Mouse (Mus musculus) right cerebral cortex, postnatal 4 days (tissue): ENCODE measurements around the gene Ifna7.
A peak's percentile ranks its signal among the peaks of the same experiment; 100 is the strongest.
"Not testable (repeated sequence)": the region's sequence is repeated elsewhere in the genome, so short reads cannot be mapped to it uniquely, and the experiment has no call there.

Experiments
- DNase-seq: peaks from one replicate; pipeline ENCODE4 v3.0.0-alpha.2; 2022

Gene Ifna7

DNA sequence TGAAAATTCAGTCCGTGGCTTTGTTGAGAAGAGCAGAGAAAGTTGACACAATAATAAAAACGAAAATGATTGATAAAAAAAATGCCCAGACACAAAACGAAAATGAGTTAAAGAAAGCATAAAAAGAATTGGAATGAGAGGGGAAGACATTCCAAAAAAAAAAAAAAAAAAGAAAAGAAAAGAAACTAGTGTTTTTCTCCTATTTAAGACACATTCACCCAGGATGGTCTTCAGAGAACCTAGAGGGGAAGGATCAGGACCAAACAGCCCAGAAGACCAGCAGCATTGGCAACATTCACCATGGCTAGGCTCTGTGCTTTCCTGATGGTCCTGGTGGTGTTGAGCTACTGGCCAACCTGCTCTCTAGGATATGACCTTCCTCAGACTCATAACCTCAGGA, at the start of gene Ifna7:
Gene Ifna7, plus strand, starts transcription at position 301 of the 400 bp plus-strand sequence.
- no peak for DNase-seq

DNA sequence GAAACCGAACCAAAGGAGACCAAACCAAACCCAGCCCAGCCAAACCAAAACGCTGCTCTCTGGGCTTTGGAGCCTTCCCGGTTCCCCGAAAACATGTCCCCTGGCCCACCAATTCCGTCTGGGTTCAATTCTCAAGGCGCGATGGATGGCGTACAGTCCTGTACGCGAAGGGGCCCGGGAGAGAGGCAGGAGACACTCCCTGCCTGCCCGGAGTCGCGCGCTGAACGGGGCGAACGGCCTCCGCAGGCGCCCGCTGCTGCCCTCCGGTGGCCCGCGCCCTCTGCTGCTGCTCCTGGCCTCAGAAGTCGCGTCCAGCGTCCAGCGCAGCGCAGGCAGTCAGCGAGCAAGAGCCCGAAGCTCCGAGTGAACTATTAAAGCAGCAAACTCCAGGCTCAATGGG, 42.5 kb upstream of the Ifna7 start, which contains the start of gene Gm13290:
Gene Gm13290, plus strand, starts transcription at position 301 of the 400 bp plus-strand sequence.
- DNase-seq = not testable (repeated sequence)

DNA sequence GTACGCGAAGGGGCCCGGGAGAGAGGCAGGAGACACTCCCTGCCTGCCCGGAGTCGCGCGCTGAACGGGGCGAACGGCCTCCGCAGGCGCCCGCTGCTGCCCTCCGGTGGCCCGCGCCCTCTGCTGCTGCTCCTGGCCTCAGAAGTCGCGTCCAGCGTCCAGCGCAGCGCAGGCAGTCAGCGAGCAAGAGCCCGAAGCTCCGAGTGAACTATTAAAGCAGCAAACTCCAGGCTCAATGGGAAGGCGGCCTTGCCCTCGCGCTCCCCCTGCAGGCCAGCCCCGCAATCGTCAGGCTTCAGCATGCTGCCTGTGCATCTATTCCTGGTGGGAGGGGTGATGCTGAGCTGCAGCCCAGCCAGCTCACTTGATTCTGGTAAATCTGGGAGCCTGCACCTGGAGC, 39.4 kb upstream of the Ifna7 start, which contains the start of gene Gm13289:
Gene Gm13289, plus strand, starts transcription at position 301 of the 400 bp plus-strand sequence.
- DNase-seq = not testable (repeated sequence)

DNA sequence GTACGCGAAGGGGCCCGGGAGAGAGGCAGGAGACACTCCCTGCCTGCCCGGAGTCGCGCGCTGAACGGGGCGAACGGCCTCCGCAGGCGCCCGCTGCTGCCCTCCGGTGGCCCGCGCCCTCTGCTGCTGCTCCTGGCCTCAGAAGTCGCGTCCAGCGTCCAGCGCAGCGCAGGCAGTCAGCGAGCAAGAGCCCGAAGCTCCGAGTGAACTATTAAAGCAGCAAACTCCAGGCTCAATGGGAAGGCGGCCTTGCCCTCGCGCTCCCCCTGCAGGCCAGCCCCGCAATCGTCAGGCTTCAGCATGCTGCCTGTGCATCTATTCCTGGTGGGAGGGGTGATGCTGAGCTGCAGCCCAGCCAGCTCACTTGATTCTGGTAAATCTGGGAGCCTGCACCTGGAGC, 36.5 kb upstream of the Ifna7 start, which contains the start of gene Gm13272:
Gene Gm13272, plus strand, starts transcription at position 301 of the 400 bp plus-strand sequence.
- not testable (repeated sequence) for DNase-seq

DNA sequence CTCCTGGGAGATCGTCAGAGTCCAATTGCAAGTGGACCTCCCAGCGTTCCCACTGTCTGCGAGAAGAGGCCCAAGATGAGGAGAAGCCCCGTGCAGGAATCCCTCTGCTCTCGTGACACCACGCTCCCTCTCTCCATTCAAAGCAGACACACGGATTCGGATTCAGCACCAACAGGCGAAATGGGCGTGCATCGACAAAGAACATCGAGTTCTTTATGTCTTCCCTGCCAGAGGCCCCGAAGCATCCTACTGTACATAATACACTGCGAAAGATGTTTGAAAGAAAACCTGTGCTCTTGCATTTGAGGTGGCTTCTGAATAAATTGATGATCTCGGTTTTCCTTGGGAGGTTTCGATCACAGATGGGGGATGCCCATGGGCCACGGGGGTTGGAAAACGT, 35.7 kb upstream of the Ifna7 start:
- DNase-seq = not testable (repeated sequence)

DNA sequence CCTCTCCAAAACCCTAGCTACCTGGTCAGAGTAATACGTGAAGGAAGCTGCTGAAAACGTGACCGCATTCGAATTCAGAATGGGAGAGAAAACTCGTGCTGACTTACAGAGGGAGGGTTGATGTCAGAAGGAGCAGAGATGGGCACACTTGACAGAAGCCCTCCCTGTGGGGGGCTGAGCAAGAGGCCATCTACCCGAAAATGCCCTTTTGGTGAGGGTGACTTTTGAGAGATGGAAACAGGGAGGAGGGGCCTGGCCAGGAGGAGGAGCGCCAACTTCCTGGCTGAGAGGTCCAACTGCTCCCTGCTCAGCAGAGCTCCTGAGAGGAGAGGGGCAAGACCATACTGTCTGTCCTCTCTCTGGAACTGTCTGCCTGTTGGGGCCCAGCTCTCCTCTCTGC, 34.2 kb upstream of the Ifna7 start, which contains the start of gene Ifnz:
Gene Ifnz, plus strand, starts transcription at position 301 of the 400 bp plus-strand sequence.
- not testable (repeated sequence) for DNase-seq

DNA sequence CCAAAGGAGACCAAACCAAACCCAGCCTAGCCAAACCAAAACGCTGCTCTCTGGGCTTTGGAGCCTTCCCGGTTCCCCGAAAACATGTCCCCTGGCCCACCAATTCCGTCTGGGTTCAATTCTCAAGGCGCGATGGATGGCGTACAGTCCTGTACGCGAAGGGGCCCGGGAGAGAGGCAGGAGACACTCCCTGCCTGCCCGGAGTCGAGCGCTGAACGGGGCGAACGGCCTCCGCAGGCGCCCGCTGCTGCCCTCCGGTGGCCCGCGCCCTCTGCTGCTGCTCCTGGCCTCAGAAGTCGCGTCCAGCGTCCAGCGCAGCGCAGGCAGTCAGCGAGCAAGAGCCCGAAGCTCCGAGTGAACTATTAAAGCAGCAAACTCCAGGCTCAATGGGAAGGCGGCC, 33.7 kb upstream of the Ifna7 start:
- DNase-seq = not testable (repeated sequence)

DNA sequence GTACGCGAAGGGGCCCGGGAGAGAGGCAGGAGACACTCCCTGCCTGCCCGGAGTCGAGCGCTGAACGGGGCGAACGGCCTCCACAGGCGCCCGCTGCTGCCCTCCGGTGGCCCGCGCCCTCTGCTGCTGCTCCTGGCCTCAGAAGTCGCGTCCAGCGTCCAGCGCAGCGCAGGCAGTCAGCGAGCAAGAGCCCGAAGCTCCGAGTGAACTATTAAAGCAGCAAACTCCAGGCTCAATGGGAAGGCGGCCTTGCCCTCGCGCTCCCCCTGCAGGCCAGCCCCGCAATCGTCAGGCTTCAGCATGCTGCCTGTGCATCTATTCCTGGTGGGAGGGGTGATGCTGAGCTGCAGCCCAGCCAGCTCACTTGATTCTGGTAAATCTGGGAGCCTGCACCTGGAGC, 30.6 kb upstream of the Ifna7 start, which contains the start of gene Gm13276:
Gene Gm13276, plus strand, starts transcription at position 301 of the 400 bp plus-strand sequence.
- not testable (repeated sequence) for DNase-seq

DNA sequence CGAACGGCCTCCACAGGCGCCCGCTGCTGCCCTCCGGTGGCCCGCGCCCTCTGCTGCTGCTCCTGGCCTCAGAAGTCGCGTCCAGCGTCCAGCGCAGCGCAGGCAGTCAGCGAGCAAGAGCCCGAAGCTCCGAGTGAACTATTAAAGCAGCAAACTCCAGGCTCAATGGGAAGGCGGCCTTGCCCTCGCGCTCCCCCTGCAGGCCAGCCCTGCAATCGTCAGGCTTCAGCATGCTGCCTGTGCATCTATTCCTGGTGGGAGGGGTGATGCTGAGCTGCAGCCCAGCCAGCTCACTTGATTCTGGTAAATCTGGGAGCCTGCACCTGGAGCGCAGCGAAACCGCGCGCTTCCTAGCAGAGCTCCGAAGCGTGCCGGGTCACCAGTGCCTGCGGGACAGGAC, 27.6 kb upstream of the Ifna7 start, which contains the start of gene Gm13277:
Gene Gm13277, plus strand, starts transcription at position 231 of the 400 bp plus-strand sequence.
- DNase-seq = peak; percentile 47

DNA sequence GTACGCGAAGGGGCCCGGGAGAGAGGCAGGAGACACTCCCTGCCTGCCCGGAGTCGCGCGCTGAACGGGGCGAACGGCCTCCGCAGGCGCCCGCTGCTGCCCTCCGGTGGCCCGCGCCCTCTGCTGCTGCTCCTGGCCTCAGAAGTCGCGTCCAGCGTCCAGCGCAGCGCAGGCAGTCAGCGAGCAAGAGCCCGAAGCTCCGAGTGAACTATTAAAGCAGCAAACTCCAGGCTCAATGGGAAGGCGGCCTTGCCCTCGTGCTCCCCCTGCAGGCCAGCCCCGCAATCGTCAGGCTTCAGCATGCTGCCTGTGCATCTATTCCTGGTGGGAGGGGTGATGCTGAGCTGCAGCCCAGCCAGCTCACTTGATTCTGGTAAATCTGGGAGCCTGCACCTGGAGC, 24.8 kb upstream of the Ifna7 start, which contains the start of gene Gm13278:
Gene Gm13278, plus strand, starts transcription at position 301 of the 400 bp plus-strand sequence.
- DNase-seq = not testable (repeated sequence)

DNA sequence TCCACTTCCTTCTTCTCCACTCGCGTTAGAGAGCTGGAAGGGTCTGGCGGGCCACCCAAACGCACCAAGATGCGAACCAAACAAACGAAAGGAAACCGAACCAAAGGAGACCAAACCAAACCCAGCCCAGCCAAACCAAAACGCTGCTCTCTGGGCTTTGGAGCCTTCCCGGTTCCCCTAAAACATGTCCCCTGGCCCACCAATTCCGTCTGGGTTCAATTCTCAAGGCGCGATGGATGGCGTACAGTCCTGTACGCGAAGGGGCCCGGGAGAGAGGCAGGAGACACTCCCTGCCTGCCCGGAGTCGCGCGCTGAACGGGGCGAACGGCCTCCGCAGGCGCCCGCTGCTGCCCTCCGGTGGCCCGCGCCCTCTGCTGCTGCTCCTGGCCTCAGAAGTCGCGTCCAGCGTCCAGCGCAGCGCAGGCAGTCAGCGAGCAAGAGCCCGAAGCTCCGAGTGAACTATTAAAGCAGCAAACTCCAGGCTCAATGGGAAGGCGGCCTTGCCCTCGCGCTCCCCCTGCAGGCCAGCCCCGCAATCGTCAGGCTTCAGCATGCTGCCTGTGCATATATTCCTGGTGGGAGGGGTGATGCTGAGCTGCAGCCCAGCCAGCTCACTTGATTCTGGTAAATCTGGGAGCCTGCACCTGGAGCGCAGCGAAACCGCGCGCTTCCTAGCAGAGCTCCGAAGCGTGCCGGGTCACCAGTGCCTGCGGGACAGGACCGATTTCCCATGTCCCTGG, 21.9 kb upstream of the Ifna7 start, which contains the start of gene Gm13275:
Gene Gm13275, plus strand, starts transcription at position 552 of the 740 bp plus-strand sequence.
- DNase-seq = peak; percentile 22

DNA sequence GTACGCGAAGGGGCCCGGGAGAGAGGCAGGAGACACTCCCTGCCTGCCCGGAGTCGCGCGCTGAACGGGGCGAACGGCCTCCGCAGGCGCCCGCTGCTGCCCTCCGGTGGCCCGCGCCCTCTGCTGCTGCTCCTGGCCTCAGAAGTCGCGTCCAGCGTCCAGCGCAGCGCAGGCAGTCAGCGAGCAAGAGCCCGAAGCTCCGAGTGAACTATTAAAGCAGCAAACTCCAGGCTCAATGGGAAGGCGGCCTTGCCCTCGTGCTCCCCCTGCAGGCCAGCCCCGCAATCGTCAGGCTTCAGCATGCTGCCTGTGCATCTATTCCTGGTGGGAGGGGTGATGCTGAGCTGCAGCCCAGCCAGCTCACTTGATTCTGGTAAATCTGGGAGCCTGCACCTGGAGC, 18.9 kb upstream of the Ifna7 start, which contains the start of gene Gm13279:
Gene Gm13279, plus strand, starts transcription at position 301 of the 400 bp plus-strand sequence.
- DNase-seq = not testable (repeated sequence)

DNA sequence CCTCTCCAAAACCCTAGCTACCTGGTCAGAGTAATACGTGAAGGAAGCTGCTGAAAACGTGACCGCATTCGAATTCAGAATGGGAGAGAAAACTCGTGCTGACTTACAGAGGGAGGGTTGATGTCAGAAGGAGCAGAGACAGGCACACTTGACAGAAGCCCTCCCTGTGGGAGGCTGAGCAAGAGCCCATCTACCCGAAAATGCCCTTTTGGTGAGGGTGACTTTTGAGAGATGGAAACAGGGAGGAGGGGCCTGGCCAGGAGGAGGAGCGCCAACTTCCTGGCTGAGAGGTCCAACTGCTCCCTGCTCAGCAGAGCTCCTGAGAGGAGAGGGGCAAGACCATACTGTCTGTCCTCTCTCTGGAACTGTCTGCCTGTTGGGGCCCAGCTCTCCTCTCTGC, 16.7 kb upstream of the Ifna7 start, which contains the start of gene Gm13285:
Gene Gm13285, plus strand, starts transcription at position 301 of the 400 bp plus-strand sequence.
- DNase-seq = not testable (repeated sequence)

DNA sequence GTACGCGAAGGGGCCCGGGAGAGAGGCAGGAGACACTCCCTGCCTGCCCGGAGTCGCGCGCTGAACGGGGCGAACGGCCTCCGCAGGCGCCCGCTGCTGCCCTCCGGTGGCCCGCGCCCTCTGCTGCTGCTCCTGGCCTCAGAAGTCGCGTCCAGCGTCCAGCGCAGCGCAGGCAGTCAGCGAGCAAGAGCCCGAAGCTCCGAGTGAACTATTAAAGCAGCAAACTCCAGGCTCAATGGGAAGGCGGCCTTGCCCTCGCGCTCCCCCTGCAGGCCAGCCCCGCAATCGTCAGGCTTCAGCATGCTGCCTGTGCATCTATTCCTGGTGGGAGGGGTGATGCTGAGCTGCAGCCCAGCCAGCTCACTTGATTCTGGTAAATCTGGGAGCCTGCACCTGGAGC, 13.1 kb upstream of the Ifna7 start, which contains the start of gene Gm13287:
Gene Gm13287, plus strand, starts transcription at position 301 of the 400 bp plus-strand sequence.
- not testable (repeated sequence) for DNase-seq

DNA sequence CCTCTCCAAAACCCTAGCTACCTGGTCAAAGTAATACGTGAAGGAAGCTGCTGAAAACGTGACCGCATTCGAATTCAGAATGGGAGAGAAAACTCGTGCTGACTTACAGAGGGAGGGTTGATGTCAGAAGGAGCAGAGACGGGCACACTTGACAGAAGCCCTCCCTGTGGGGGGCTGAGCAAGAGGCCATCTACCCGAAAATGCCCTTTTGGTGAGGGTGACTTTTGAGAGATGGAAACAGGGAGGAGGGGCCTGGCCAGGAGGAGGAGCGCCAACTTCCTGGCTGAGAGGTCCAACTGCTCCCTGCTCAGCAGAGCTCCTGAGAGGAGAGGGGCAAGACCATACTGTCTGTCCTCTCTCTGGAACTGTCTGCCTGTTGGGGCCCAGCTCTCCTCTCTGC, 10.8 kb upstream of the Ifna7 start, which contains the start of gene Gm13288:
Gene Gm13288, plus strand, starts transcription at position 301 of the 400 bp plus-strand sequence.
- DNase-seq = not testable (repeated sequence)

DNA sequence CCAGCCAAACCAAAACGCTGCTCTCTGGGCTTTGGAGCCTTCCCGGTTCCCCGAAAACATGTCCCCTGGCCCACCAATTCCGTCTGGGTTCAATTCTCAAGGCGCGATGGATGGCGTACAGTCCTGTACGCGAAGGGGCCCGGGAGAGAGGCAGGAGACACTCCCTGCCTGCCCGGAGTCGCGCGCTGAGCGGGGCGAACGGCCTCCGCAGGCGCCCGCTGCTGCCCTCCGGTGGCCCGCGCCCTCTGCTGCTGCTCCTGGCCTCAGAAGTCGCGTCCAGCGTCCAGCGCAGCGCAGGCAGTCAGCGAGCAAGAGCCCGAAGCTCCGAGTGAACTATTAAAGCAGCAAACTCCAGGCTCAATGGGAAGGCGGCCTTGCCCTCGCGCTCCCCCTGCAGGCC, 10.3 kb upstream of the Ifna7 start:
- DNase-seq = not testable (repeated sequence)

DNA sequence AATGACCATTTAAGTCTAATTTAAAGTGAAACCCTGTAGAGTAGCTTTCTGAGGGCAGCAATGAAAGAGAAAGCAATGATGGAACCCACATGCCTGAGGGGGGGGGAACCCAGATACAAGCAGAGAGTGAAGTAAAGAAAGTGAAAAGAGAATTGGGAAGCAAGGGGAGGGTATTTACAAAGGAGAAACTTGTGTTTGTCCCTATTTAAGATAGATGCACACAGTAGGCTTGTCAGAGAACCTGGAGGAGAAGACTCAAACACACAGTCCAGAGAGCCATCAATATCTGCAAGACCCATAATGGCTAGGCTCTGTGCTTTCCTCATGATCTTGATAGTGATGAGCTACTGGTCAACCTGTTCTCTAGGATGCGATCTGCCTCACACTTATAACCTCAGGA, 3.6 kb downstream of the Ifna7 start, which contains the start of gene Ifna11:
Gene Ifna11, plus strand, starts transcription at position 301 of the 400 bp plus-strand sequence.
- no peak for DNase-seq

DNA sequence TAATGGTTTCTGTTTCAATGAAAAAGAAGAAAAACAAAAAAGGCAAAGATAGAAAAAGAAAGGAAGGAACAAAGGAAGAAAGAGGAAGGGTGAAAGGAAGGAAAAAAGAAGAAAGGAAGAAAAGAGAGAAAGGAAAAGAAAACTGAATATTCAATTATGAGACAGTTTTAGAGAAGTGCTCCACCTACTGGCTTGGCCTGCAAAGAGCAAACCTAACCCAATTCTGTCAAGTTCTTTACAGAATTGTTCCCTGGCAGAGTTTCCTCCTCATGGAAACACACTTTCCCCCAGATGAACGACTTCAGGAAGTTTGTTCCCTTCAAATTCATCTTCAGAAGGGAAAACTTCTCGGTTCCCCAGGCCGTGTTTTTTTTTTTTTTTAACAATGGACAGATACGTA, 7.0 kb downstream of the Ifna7 start:
- peak; percentile 21 for DNase-seq

DNA sequence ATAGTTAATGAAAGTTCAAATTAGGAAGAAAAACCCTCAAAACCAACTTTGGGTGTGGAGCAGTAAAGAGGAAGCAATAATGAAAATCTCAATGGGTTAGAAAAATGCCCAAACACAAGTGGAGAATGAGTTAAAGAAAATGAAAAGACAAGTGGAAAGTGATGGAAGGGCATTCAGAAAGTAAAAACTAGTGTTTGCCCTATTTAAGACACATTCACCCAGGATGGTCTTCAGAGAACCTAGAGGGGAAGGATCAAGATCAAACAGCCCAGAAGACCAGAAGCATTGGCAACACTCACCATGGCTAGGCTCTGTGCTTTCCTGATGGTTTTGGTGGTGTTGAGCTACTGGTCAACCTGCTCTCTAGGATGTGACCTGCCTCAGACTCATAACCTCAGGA, 11.1 kb downstream of the Ifna7 start, which contains the start of gene Ifna6:
Gene Ifna6, plus strand, starts transcription at position 301 of the 400 bp plus-strand sequence.
- not testable (repeated sequence) for DNase-seq

DNA sequence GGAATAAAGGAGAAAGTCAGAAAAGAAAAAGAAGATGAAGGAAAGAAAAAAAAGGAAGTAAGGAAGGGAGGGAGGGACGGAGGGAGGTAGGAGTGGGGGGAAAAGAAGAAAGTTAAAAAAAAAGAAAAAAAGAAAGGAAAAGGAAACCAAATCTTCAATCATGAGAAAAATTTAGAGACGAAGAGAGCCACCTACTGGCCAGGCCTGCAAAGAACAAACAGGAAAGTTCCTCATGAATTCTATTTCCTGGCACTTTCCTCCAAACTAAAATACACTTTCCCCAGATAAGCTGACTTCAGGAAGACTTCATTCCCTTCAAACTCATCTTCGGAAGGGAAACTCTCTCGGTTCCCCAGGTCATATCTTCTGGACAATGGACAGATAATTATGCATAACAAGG, 14.5 kb downstream of the Ifna7 start:
- DNase-seq = peak; percentile 53

DNA sequence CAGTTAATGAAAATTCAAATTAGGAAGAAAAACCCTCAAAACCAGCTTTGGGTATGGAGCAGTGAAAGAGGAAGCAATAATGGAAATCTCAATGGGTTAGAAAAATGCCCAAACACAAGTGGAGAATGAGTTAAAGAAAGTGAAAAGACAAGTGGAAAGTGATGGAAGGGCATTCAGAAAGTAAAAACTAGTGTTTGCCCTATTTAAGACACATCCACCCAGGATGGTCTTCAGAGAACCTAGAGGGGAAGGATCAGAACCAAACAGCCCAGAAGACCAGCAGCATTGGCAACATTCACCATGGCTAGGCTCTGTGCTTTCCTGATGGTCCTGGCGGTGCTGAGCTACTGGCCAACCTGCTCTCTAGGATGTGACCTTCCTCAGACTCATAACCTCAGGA, 19.2 kb downstream of the Ifna7 start, which contains the start of gene Ifna5:
Gene Ifna5, plus strand, starts transcription at position 301 of the 400 bp plus-strand sequence.
- not testable (repeated sequence) for DNase-seq

DNA sequence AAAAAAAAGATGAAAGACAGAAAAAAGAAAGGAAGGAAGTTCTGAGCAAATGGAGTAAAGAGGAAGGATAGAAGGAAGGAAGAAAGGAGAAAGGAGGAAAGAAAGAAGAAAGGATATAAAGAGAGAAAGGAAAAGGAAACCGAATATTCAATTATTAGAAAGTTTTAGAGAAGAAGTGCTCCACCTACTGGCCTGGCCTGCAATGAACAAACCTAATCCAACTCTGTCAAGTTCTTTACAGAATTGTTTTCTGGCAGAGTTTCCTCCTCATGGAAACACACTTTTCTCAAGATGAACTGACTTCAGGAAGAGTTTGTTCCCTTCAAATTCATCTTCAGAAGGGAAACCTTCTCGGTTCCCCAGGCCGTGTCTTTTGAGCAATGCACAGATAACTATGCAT, 22.8 kb downstream of the Ifna7 start:
- DNase-seq = peak; percentile 12

DNA sequence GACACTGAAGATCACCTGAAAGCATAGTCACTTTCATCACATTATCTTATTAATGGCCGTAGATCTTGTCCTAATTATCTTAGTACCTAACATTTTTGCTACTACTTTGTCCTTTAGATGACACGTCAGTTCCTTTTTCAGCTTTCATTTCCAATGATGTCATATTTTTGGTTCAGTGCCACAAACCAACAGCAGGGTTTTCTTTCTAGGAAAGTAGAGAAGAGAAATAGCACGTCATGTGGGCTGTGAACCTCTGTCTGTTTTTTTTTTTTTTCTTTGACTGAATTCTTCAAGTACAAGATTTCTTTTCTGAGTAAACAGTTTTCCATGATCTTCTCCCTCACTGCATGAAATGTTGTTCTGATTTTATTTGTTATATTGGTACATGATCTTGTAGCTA, 24.0 kb downstream of the Ifna7 start:
- DNase-seq = no peak
